Mouse (Mus musculus) liver, postnatal 0 days (tissue): ENCODE measurements at regions not wholly inside any gene's neighbourhood (a gene's known extent, or its start where the extent isn't known, plus 50 kb on each side); places are given as distances from the start of the nearest gene placed in this dataset.

ENCODE experiments used
- CTCF ChIP-seq: sonication (generic); IDR thresholded peaks from 2 replicates; pipeline ENCODE4 v1.5.1; 2016; ENCODE audit warnings: antibody characterized with exemption, low read depth
- EP300 ChIP-seq: IDR thresholded peaks from 2 replicates; pipeline ENCODE4 v1.6.1; 2016; ENCODE audit warnings: antibody characterized with exemption, low read depth, mild to moderate bottlenecking

- no peak for TF ChIP-seq CTCF
- no peak for TF ChIP-seq EP300
These were observed 275.4 kb downstream of the Glrx3 start for GRCm38 (mm10) chr7:137712862-137713261.
